Mouse (Mus musculus): ENCODE results near the gene Rbp7. TPM values are rescaled to one million over a fixed set of nuclear protein-coding genes. Genes with fewer than 3 reads are reported as not detected.

The Rbp7 gene
- polyA plus RNA-seq, 1 experiment from 2014 or later = 0.14 TPM

DNA sequence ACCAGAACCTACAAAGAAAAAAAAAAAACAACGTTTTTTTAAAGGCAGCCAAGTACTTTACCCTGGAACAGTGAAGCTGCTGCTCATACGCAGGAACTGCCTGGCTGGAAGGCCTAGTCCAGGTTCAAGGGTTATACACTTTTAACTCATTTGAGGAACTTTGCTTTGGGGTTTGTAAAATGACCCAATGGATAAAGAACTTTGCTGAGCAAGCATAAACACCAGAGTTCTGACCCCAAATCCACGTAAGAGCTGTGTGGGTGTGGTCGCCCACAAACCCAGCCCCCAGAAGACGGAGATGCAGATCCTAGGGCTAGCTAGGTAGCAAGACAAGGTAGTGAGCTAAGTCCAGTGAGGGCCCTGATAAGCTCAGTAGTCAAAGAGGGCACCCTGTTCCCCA, 47.3 kb downstream of the Rbp7 start:
- H3K4me1 ChIP-seq (ENCODE audit: control insufficient read depth, low read depth, low read length) = peaks cover 19% of the 10 kb centered on the region
- H3K9ac ChIP-seq (ENCODE audit: low read depth, low read length) = no peak overlapping the region
- no peaks in the 10 kb centered on the region for H3K27me3 ChIP-seq (ENCODE audit: control insufficient read depth, insufficient read depth, low read depth, low read length)
- no peak overlapping the region for H3K4me3 ChIP-seq (ENCODE audit: low read depth, low read length)
- no peak overlapping the region for H3K27ac ChIP-seq (ENCODE audit: low read length)
- H3K9me3 ChIP-seq (replicated peaks; ENCODE audit: control insufficient read depth, low read length) = no peaks in the 10 kb centered on the region
- no peak for ATAC-seq (ENCODE audit: low read depth)
- H3K36me3 ChIP-seq (ENCODE audit: control insufficient read depth, insufficient read depth) = no peaks in the 10 kb centered on the region; the same call in 1 of the 2 replicates
- WGBS (ENCODE audit: insufficient replicate concordance) = 49% methylated on average over 5 of the region's 5 CpGs
- H3K4me2 ChIP-seq (ENCODE audit: low read depth, low read length) = no peak overlapping the region

DNA sequence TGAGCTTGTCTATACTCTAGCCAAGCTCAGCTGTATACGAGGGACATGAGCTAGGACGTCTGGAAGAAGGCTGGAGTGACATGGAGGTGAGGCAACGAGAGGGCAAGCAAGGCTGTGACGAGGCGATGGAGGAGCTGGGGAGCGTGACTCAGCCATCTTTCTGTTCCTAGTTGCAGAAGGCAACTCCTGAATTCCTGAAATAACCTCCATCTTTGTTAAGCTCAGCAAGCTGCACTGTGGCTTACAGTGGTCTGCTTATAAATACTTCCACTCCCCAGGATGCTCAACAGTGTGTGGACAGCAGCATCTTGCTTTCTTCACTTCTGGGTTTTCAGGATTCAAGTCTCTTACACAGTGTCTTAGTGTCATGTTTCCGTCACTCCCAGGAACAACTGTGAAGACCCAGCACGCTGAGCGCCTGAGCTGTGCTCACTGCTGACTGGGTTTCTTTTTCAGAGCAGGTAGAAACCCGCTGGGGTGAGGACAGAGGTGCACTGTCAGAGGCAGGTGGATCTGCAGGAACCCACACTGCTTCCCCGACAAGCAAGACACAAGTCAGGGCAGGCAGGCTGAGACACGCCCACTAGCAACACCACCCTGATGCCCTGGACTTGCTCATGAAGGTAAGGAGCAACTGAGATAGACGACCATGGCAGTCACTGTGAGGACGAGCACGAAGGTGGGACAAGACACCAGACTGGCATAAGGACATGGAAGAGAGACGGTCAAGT, 48.9 kb downstream of the Rbp7 start:
- Histone ChIP-seq H3K36me3 (ENCODE audit: control insufficient read depth, insufficient read depth) (no peaks in the 10 kb centered on the region; the same call in 1 of the 2 replicates), H3K27ac (ENCODE audit: low read length) (no peak overlapping the region), H3K4me3 (ENCODE audit: low read depth, low read length) (no peak overlapping the region), H3K27me3 (ENCODE audit: control insufficient read depth, insufficient read depth, low read depth, low read length) (no peaks in the 10 kb centered on the region), H3K4me1 (ENCODE audit: control insufficient read depth, low read depth, low read length) (peaks cover 19% of the 10 kb centered on the region), H3K4me2 (ENCODE audit: low read depth, low read length) (no peak overlapping the region), H3K9me3 (replicated peaks; ENCODE audit: control insufficient read depth, low read length) (no peaks in the 10 kb centered on the region), H3K9ac (ENCODE audit: low read depth, low read length) (no peak overlapping the region)
- ATAC-seq (ENCODE audit: low read depth) = no peak
- 73% methylated on average over 16 of the region's 16 CpGs for WGBS (ENCODE audit: insufficient replicate concordance)

DNA sequence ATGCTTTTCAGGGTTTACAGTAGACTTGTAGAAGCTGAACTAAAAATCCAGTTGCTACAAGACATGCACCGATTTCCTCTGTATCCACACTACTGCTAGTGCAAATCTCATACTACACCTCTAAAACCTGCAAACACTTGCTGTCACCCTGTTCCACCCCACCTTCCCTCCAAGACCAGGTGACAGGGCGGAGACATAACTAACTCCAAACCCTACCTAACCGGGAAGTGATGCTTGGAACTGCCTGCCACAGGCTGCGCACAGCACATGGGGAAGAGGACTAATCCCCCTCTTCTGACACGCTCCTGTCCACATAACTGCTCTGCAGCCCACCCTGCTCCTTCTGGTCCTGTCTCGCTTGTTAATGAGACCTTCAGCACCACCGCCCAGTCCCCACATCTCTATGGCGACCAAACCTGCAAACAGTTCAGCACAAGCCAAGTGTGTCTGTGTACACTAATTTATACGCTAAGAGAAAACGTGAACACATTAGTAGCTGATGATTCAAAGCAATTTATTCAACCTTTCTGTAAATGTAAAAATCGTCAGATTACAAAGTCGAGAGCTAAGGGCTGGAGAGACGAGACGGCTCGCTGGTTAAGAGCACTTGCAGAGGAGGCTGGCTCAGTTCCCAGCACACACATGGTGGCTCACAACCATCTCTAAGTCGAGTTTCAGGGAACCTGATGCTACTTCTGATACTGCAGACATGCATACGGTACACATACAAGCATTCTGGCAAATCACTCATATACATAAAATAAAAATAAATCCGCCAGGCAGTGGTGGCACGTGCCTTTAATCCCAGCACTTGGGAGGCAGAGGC, 49.9 kb downstream of the Rbp7 start:
- ATAC-seq (ENCODE audit: low read depth) = no peak
- H3K36me3 ChIP-seq (ENCODE audit: control insufficient read depth, insufficient read depth) = no peaks in the 10 kb centered on the region; the same call in 1 of the 2 replicates
- H3K9ac ChIP-seq (ENCODE audit: low read depth, low read length) = no peak overlapping the region
- H3K4me3 ChIP-seq (ENCODE audit: low read depth, low read length) = no peak overlapping the region
- no peak overlapping the region for H3K4me2 ChIP-seq (ENCODE audit: low read depth, low read length)
- H3K4me1 ChIP-seq (ENCODE audit: control insufficient read depth, low read depth, low read length) = peaks cover 22% of the 10 kb centered on the region
- 77% methylated on average over 19 of the region's 19 CpGs for WGBS (ENCODE audit: insufficient replicate concordance)
- H3K9me3 ChIP-seq (replicated peaks; ENCODE audit: control insufficient read depth, low read length) = no peaks in the 10 kb centered on the region
- H3K27me3 ChIP-seq (ENCODE audit: control insufficient read depth, insufficient read depth, low read depth, low read length) = no peaks in the 10 kb centered on the region
- H3K27ac ChIP-seq (ENCODE audit: low read length) = no peak overlapping the region

DNA sequence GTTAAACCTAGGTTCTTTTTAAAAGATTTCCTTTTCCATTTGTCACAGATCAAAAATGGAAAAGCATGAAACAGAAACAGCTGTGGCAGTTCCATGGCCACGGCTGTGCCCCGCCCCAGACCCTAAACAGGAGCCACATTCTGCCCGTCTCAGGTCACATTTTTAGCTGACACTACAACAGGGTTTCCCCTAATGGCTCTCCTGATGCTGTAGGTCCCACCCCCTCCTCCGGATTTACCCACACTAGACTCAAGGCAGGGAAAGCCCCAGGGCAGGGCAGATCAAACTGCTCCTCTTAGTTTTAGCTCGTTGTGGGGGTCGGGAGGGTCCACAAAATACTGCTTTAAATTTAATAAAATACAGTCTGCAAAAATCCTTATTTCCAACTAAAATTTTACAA, 51.7 kb downstream of the Rbp7 start:
- no peaks in the 10 kb centered on the region for H3K9me3 ChIP-seq (replicated peaks; ENCODE audit: control insufficient read depth, low read length)
- no peak overlapping the region for H3K27ac ChIP-seq (ENCODE audit: low read length)
- H3K27me3 ChIP-seq (ENCODE audit: control insufficient read depth, insufficient read depth, low read depth, low read length) = no peaks in the 10 kb centered on the region
- 39% methylated on average over 6 of the region's 6 CpGs for WGBS (ENCODE audit: insufficient replicate concordance)
- no peaks in the 10 kb centered on the region; the same call in none of the 2 replicates for H3K36me3 ChIP-seq (ENCODE audit: control insufficient read depth, insufficient read depth)
- H3K4me2 ChIP-seq (ENCODE audit: low read depth, low read length) = no peak overlapping the region
- H3K4me3 ChIP-seq (ENCODE audit: low read depth, low read length) = no peak overlapping the region
- no peak overlapping the region for H3K9ac ChIP-seq (ENCODE audit: low read depth, low read length)
- ATAC-seq (ENCODE audit: low read depth) = no peak
- peaks cover 31% of the 10 kb centered on the region for H3K4me1 ChIP-seq (ENCODE audit: control insufficient read depth, low read depth, low read length)

DNA sequence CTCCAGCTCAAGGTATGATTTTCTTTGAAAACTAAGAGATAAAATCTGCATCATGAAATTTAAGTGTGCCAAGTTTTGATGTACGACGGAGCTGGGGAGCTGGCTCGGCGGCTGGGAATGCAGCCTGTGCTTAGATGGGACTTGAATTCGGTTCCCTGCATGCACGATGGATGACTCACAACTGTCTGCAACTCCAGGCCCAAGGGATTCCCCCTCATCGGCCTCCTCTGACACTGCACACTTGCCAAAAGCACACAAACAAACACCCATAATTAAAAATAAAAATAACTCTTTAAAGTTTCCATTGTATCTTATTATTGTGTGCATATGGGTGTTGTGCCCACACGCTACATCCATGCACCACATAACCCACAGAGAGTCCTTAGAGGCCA, 53.2 kb downstream of the Rbp7 start:
- Histone ChIP-seq H3K9ac (ENCODE audit: low read depth, low read length) (no peak overlapping the region), H3K9me3 (replicated peaks; ENCODE audit: control insufficient read depth, low read length) (no peaks in the 10 kb centered on the region), H3K36me3 (ENCODE audit: control insufficient read depth, insufficient read depth) (no peaks in the 10 kb centered on the region; the same call in none of the 2 replicates), H3K4me1 (ENCODE audit: control insufficient read depth, low read depth, low read length) (peaks cover 29% of the 10 kb centered on the region), H3K27me3 (ENCODE audit: control insufficient read depth, insufficient read depth, low read depth, low read length) (no peaks in the 10 kb centered on the region), H3K27ac (ENCODE audit: low read length) (no peak overlapping the region), H3K4me3 (ENCODE audit: low read depth, low read length) (no peak overlapping the region), H3K4me2 (ENCODE audit: low read depth, low read length) (no peak overlapping the region)
- no peak for ATAC-seq (ENCODE audit: low read depth)
- 83% methylated on average over 8 of the region's 8 CpGs for WGBS (ENCODE audit: insufficient replicate concordance)

DNA sequence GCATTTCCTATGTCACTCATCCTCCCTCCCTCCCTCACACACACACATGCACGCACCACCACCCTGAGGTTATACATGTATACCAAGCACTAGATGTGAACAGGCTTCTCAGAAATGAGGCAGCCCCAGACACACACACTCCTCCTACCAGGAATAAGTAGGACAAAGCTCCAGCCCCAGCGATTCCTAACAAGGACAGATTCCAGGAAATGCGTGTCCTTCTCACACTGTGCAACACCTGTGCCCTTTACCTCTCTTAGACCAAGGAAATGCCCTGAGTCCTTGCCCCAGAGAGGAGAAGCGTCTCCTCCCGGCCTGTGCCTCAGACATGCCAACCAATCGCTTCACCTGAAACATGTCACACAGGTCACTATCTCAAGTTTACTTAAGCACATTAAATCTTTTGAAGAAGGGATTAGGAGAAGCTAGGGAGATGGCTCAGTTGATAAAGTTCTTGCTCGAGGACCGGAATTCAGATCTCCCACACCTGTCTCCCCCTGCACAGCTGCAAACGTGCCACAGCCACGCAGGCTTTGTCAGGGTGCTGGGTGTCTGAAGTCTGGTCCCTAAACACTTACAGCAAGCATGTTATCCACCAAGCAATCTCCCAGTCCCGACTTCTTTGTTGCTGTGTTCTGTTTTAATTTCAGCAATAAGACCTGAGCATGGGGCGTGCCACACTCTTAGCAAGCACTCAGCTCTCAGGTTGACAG, 53.7 kb downstream of the Rbp7 start:
- Histone ChIP-seq H3K27me3 (ENCODE audit: control insufficient read depth, insufficient read depth, low read depth, low read length) (no peaks in the 10 kb centered on the region), H3K9ac (ENCODE audit: low read depth, low read length) (no peak overlapping the region), H3K27ac (ENCODE audit: low read length) (no peak overlapping the region), H3K4me3 (ENCODE audit: low read depth, low read length) (no peak overlapping the region), H3K9me3 (replicated peaks; ENCODE audit: control insufficient read depth, low read length) (no peaks in the 10 kb centered on the region), H3K4me2 (ENCODE audit: low read depth, low read length) (no peak overlapping the region), H3K4me1 (ENCODE audit: control insufficient read depth, low read depth, low read length) (peaks cover 29% of the 10 kb centered on the region), H3K36me3 (ENCODE audit: control insufficient read depth, insufficient read depth) (no peaks in the 10 kb centered on the region; the same call in none of the 2 replicates)
- whole genome bisulfite sequencing (ENCODE audit: insufficient replicate concordance) = 76% methylated on average over 12 of the region's 12 CpGs
- ATAC-seq (ENCODE audit: low read depth) = no peak

Other genes starting within 250 kb of the Rbp7 start
- gene Kif1b, start 147.3 kb downstream of the Rbp7 start, polyA plus RNA-seq (2015; fragmentation: Nextera tagmentation; extraction: Ambion mirVana) = 4.8 and 5.5 TPM in 2 replicates
- 9.2 and 10.3 TPM in 2 replicates for gene Ube4b, start 28.2 kb downstream of the Rbp7 start, polyA plus RNA-seq (2015; fragmentation: Nextera tagmentation; extraction: Ambion mirVana)
- gene Tmem274, start 22.4 kb upstream of the Rbp7 start, polyA plus RNA-seq (2015; fragmentation: Nextera tagmentation; extraction: Ambion mirVana) = 0.14 TPM in 1 of 2 replicates, not detected in the other
- gene Nmnat1, start 30.2 kb upstream of the Rbp7 start, polyA plus RNA-seq (2015; fragmentation: Nextera tagmentation; extraction: Ambion mirVana) = 4.7 and 5.2 TPM in 2 replicates
- gene Lzic, start 30.3 kb upstream of the Rbp7 start, polyA plus RNA-seq (2015; fragmentation: Nextera tagmentation; extraction: Ambion mirVana) = 9.1 and 9.7 TPM in 2 replicates
- 7.2 and 8.4 TPM in 2 replicates for gene Ctnnbip1, start 63.3 kb upstream of the Rbp7 start, polyA plus RNA-seq (2015; fragmentation: Nextera tagmentation; extraction: Ambion mirVana)
- 1.1 and 1.4 TPM in 2 replicates for gene Clstn1, start 131.5 kb upstream of the Rbp7 start, polyA plus RNA-seq (2015; fragmentation: Nextera tagmentation; extraction: Ambion mirVana)
- 7.3 and 8.8 TPM in 2 replicates for gene Pik3cd, start 247.6 kb upstream of the Rbp7 start, polyA plus RNA-seq (2015; fragmentation: Nextera tagmentation; extraction: Ambion mirVana)